Mouse (Mus musculus) CH12.LX (cell line): Measurements from ENCODE around the gene Perm1. TPM values are rescaled to one million over a fixed set of nuclear protein-coding genes. Genes with fewer than 3 reads are reported as not detected.

Experiments used
- DNase-seq: peaks from one replicate; pipeline ENCODE4 v3.0.0-alpha.2; 2013; ENCODE audit errors: extremely low read depth
- H3K27ac ChIP-seq: 2 replicates; pipeline ENCODE4 v1.5.1; 2012; ENCODE audit warnings: low read depth, mild to moderate bottlenecking, control low read depth, moderate library complexity; ENCODE audit not compliant: insufficient read depth
- H3K27me3 ChIP-seq: replicated peaks from 2 replicates; pipeline ENCODE3; 2012; ENCODE audit warnings: inconsistent platforms
- H3K36me3 ChIP-seq, 2 experiments: replicated peaks in 1 of 2; 2 replicates each; pipeline versions ENCODE3 to v1.6.1; 2012; ENCODE audit warnings: inconsistent platforms in 1 of 2, low read length in 1 of 2, mild to moderate bottlenecking in 1 of 2, mixed read lengths in 1 of 2, moderate library complexity in 1 of 2; ENCODE audit not compliant: control insufficient read depth in 1 of 2, insufficient read depth in 1 of 2
- H3K4me1 ChIP-seq, 2 experiments: 2 replicates each; pipeline ENCODE4 v1.6.1; 2012; ENCODE audit warnings: inconsistent platforms in 1 of 2, moderate library complexity in 1 of 2; ENCODE audit not compliant: insufficient read depth in 2 of 2, control insufficient read depth in 1 of 2
- H3K4me2 ChIP-seq: 2 replicates; pipeline ENCODE4 v1.6.1; 2012; ENCODE audit warnings: low read depth, mild to moderate bottlenecking, control low read depth; ENCODE audit not compliant: poor library complexity, insufficient read depth, severe bottlenecking
- H3K4me3 ChIP-seq, 3 experiments: fragments of 150-350 bp in 1 of 3; sonication (generic) in 1 of 3; replicated peaks in 1 of 3; 2 replicates each; pipeline versions ENCODE3 to v1.5.1; 2011 to 2012; ENCODE audit warnings: low read depth in 2 of 3, low read length in 2 of 3, mild to moderate bottlenecking in 2 of 3, moderate library complexity in 2 of 3, control low read depth in 1 of 3, improper control_type of control experiment in 1 of 3, inconsistent platforms in 1 of 3, mixed read lengths in 1 of 3; ENCODE audit not compliant: poor library complexity in 1 of 3
- H3K79me2 ChIP-seq: replicated peaks from 2 replicates; pipeline ENCODE4 v1.6.1; 2012; ENCODE audit warnings: mild to moderate bottlenecking, moderate library complexity; ENCODE audit not compliant: control insufficient read depth, poor library complexity, insufficient read depth, severe bottlenecking; ENCODE audit errors: extremely low read depth
- H3K9ac ChIP-seq: 2 replicates; pipeline ENCODE4 v1.6.1; 2012; ENCODE audit warnings: low read depth, mild to moderate bottlenecking, control low read depth, moderate library complexity; ENCODE audit not compliant: insufficient read depth
- H3K9me3 ChIP-seq: replicated peaks from 2 replicates; pipeline ENCODE3; 2012; ENCODE audit warnings: low read length, inconsistent platforms, mixed read lengths
- CTCF ChIP-seq, 2 experiments: IDR thresholded peaks in 1 of 2; conservative IDR thresholded peaks in 1 of 2; 2 replicates each; pipeline ENCODE4 v1.5.1; 2011 to 2012; ENCODE audit warnings: low read depth in 2 of 2, low read length in 2 of 2, improper control_type of control experiment in 1 of 2, inconsistent platforms in 1 of 2, mild to moderate bottlenecking in 1 of 2, moderate library complexity in 1 of 2
- E2F4 ChIP-seq: IDR thresholded peaks from 2 replicates; pipeline ENCODE4 v1.6.1; 2011; ENCODE audit warnings: low read depth, low read length, improper control_type of control experiment; ENCODE audit not compliant: insufficient replicate concordance
- IRF4 ChIP-seq: IDR thresholded peaks from 2 replicates; pipeline ENCODE4 v1.6.1; 2014; ENCODE audit warnings: low read depth, mild to moderate bottlenecking, inconsistent platforms, low read length, improper control_type of control experiment
- MAFK ChIP-seq: IDR thresholded peaks from 2 replicates; pipeline ENCODE4 v1.6.1; 2011; ENCODE audit warnings: low read length, improper control_type of control experiment; ENCODE audit not compliant: insufficient replicate concordance
- MXI1 ChIP-seq: IDR thresholded peaks from 2 replicates; pipeline ENCODE4 v1.6.1; 2011; ENCODE audit warnings: mild to moderate bottlenecking, low read depth, low read length, improper control_type of control experiment
- MYC ChIP-seq: IDR thresholded peaks from 2 replicates; pipeline ENCODE4 v1.6.1; 2011; ENCODE audit warnings: low read depth, mild to moderate bottlenecking, improper control_type of control experiment, low read length
- POLR2AphosphoS2 ChIP-seq: IDR thresholded peaks from 2 replicates; pipeline ENCODE4 v1.6.1; 2011; ENCODE audit warnings: low read depth, low read length, improper control_type of control experiment
- SMC3 ChIP-seq: IDR thresholded peaks from 2 replicates; pipeline ENCODE4 v1.6.1; 2011; ENCODE audit warnings: low read depth, low read length, improper control_type of control experiment
- TBP ChIP-seq: conservative IDR thresholded peaks from 2 replicates; pipeline ENCODE4 v1.6.1; 2011; ENCODE audit warnings: low read depth, low read length, improper control_type of control experiment
- TCF12 ChIP-seq: IDR thresholded peaks from 2 replicates; pipeline ENCODE4 v1.6.1; 2014; ENCODE audit warnings: low read depth, mild to moderate bottlenecking, inconsistent platforms, low read length, improper control_type of control experiment
- USF2 ChIP-seq: conservative IDR thresholded peaks from 2 replicates; pipeline ENCODE4 v1.6.1; 2011; ENCODE audit warnings: low read depth, low read length, improper control_type of control experiment
- ZC3H11A ChIP-seq: IDR thresholded peaks from 2 replicates; pipeline ENCODE4 v1.6.1; 2012; ENCODE audit warnings: low read depth, mild to moderate bottlenecking, inconsistent platforms, low read length, improper control_type of control experiment
- dilution Hi-C: fragments of 300-500 bp; cut with MboI; formaldehyde crosslinking; loops from 2 replicates; pipeline ENCODE4 v1.14.3; 2020; ENCODE audit warnings: low sequenced_read_pairs; ENCODE audit not compliant: extremely low pct_unique_long_range_greater_than_20kb, extremely low pct_ligation_motif_present
- in situ Hi-C: fragments of 300-500 bp; cut with MboI; formaldehyde crosslinking; loops from 3 replicates; pipeline ENCODE4 v1.14.3; 2019; ENCODE audit warnings: low sequenced_read_pairs, low pct_ligation_motif_present, low pct_unique_long_range_greater_than_20kb, mixed read lengths
- polyA plus RNA-seq: library from polyadenylated mRNA; unstranded; fragments of >175 nt; gene quantifications from 2 replicates; pipeline ENCODE4 v1.2.1, GENCODE M21; 2012; ENCODE audit warnings: low read depth; ENCODE audit not compliant: insufficient read length
- total RNA-seq, 2 experiments: library from RNA; depleted of rRNA; stranded (reverse); fragments of 300-350 nt in 1 of 2; fragments of >200 nt in 1 of 2; gene quantifications; 2 replicates each; pipeline ENCODE4 v1.2.3; 2012 to 2014

The Perm1 gene
- total and polyA plus RNA-seq, 3 experiments = 0.08 to 0.43 TPM; not detected in 1

DNA sequence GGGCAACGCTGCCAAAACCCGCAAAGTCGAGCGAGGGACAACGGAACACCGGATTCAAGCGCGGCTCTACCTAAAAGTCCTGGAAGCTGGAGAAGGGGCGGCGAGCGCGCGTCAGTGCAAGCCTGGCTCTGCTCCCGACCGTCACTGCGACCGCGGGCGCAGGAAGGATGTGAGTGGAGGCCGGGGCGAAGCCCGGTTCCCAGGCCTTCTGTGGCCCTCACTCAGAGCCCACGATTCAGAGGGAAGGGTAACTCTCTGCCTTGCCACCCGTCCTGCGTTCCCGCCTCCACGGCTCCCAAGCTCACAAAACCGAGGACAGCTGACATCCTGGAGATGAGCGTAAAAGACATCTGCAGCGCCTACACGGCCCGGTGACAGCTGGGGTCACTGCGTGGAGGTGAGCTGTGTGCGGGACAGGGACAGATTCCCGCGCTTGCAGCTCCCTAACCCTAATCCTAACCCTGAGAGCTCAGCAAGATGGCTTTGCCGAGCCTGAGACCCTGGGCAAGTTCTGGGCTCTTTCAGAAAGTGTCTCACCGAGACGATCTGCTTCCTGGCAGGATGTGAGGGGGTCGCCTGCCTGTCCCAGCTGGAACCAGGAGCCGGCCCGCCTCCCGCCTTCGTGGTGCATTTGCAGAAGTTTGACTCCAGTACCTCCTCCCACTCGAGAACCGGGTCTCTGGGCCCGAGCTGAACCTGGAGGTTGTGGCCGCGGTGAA lies 12.1 kb upstream of the Perm1 start:
- dilution Hi-C loops = no loop called here
- in situ Hi-C loops = no loop called here

DNA sequence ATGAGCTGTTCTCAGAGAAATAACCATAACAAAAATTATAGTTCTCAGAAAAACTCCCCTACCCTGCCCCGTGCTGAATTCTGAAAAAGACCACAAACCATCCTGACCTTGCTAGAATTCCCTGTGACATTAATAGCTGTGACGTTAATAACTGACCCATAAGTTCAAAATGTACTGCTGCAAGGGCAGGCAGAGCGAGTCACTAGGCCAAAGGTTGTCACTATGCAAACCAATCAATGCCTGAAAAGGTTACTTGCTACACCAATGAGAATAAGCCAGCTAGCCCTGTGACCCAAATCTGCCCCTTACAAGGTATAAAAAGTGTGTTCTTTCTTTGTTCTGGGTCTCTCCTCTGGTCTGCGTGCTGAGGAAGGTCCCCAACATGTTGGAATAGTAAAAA lies 6.8 kb upstream of the Perm1 start:
- Histone ChIP-seq H3K4me1 (peaks cover 0 to 3% of the 10 kb centered on the region in 2 experiments; a peak in 2 of 4 replicates), H3K27ac (no peak overlapping the region), H3K9me3 (no peaks in the 10 kb centered on the region), H3K9ac (no peak overlapping the region), H3K4me3 (no peak overlapping the region), H3K79me2 (no peaks in the 10 kb centered on the region), H3K4me2 (no peak overlapping the region), H3K36me3 (no peaks in the 10 kb centered on the region), H3K27me3 (peaks cover 15% of the 10 kb centered on the region)
- TF ChIP-seq TBP = no peak
- TF ChIP-seq MAFK = no peak
- TF ChIP-seq E2F4 = no peak
- TF ChIP-seq MYC = no peak
- TF ChIP-seq CTCF (conservative IDR thresholded peaks at IDR 0.05 in 1 of 2, IDR thresholded peaks at IDR 0.05 in 1 of 2; ENCODE audit: low read depth in 2 of 2, low read length in 2 of 2) = no peak
- DNase-seq = no peak
- dilution Hi-C loops = no loop called here
- in situ Hi-C loops = no loop called here

More for the DNA sequence above, 12.1 kb upstream of the Perm1 start:
- no peak overlapping the region for H3K27ac ChIP-seq
- H3K9me3 ChIP-seq = no peaks in the 10 kb centered on the region
- peaks cover 12 to 35% of the 10 kb centered on the region in 2 experiments for H3K4me1 ChIP-seq
- no peaks in the 10 kb centered on the region for H3K79me2 ChIP-seq
- peak overlapping the region; percentile 41 for H3K9ac ChIP-seq
- H3K4me3 ChIP-seq = peak overlapping the region; percentile 36 to 65 (median 56)
- peaks cover 33% of the 10 kb centered on the region for H3K27me3 ChIP-seq
- H3K4me2 ChIP-seq = peak overlapping the region; percentile 87
- TF ChIP-seq POLR2AphosphoS2 (no peak), MXI1 (0 out of 2 replicates have a peak, but pooled peaks have one; percentile 9), ZC3H11A (no peak), SMC3 (no peak)
- DNase-seq = no peak
- no peaks in the 10 kb centered on the region for H3K36me3 ChIP-seq

DNA sequence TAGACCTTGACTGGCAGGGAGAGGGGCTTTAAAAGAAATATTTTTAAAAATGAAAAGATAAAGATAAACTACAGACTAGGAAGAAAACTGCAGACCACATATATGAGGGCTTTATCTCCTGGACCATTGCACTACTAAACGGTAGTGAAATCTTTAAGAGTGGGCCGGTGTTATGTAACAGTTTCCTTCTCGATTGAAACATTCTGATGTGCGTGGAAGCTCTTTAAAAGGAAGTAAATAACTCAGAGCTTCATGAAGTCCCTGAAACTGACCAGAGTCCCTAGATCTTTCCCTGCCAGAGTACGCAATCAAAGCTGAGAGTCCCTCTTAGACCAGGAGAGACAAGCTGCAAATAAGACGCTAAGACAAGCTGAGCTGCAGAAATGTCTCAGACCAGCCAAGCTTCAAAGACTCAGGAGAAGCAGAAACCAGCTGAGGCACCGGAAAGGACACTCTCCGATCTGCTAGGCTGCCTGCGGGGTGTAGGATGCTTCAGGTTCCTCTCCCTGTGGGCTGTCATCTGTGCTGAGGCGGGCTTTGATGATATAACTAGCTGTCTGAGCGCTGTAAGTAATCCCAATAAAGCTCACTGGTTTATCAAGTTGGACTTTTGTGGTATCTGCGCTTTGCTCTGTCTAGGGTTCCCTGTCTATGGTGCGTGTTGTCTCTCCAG lies 5.6 kb upstream of the Perm1 start:
- Histone ChIP-seq H3K4me3 (no peak overlapping the region), H3K4me1 (peaks cover 0 to 7% of the 10 kb centered on the region in 2 experiments; a peak in 3 of 4 replicates), H3K27me3 (peaks cover 3% of the 10 kb centered on the region), H3K79me2 (no peaks in the 10 kb centered on the region), H3K27ac (no peak overlapping the region), H3K36me3 (no peaks in the 10 kb centered on the region), H3K9me3 (no peaks in the 10 kb centered on the region), H3K4me2 (no peak overlapping the region), H3K9ac (no peak overlapping the region)
- dilution Hi-C loops (no loop called here), in situ Hi-C loops (no loop called here)
- no peak for TF ChIP-seq TCF12
- no peak for TF ChIP-seq ZC3H11A
- no peak for TF ChIP-seq MXI1
- no peak for TF ChIP-seq IRF4
- no peak for TF ChIP-seq USF2
- no peak for DNase-seq
